Mouse (Mus musculus) erythroblast, embryonic 14.5 days (primary cell): ENCODE measurements around the gene Ipo11.

Source experiments
- GATA1 ChIP-seq: IDR thresholded peaks from 2 replicates; pipeline ENCODE4 v1.6.1; 2012; ENCODE audit warnings: low read length, inconsistent platforms, mixed read lengths
- TAL1 ChIP-seq: IDR thresholded peaks from 3 replicates; pipeline ENCODE4 v1.6.1; 2012; ENCODE audit warnings: low read length, inconsistent platforms, mixed read lengths

DNA sequence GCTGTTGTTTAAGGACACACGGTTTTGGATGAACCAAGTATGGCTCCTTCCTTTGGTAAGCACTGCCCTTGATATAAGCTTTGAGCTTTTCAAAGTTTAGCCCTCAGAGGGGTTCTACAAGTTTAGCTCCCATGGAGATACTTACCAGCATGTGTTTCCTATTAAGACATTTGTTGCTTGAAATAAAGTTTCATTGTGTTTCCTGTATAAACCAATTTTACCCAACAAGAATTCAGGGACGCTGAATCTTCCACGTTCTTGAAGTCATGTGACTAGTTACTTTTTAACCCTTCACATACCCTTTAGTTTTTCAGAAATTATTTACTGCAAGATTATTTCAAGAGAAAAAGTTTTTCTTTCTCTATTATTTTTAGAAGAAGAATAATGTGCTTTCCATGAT lies 138.7 kb downstream of the Ipo11 start:
- no peak for TF ChIP-seq TAL1
- no peak for TF ChIP-seq GATA1
